Mouse (Mus musculus) ES-Bruce4 (cell line): ENCODE results near the gene Nup37.

Experiments used
- CTCF ChIP-seq: IDR thresholded peaks from one replicate; pipeline ENCODE4 v1.8.1; 2011; ENCODE audit warnings: low read depth, low read length
- POLR2A ChIP-seq: IDR thresholded peaks from one replicate; pipeline ENCODE4 v1.8.1; 2011; ENCODE audit warnings: low read length; ENCODE audit not compliant: insufficient read depth

DNA sequence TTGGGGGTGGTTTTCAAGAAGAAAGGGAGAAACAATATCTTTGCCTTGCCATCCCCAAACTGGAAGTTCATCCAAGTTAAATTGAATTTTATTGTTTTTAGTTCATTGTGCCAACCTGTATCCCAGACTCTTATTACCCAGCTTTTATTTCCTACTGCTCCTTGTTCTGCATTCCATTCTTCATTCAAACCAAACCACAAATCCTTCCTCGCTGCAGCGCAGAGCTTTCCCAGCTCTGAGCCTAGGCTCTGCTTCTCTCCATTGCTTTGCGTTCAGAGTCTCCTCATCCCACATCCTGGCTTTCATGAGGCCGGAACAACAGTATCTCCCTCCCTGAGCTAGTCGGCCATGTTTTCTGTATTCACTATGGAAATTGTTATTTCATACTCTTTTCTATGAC, 74.9 kb downstream of the Nup37 start:
- TF ChIP-seq CTCF: no peak
- TF ChIP-seq POLR2A: no peak
